In genomic region chr11:48799921-48800701, GRCm38 (mm10) we compare ENCODE assay signal across 8 mouse cellular contexts. TPM values are rescaled to one million over a fixed set of nuclear protein-coding genes. Genes with fewer than 3 reads are reported as not detected.
DNase-seq lines count a peak whose midpoint lies in the region; ATAC-seq lines count a peak whose summit lies in the region.

Rack1 (plus strand) TSS chr11:48800332.

- H3K9ac ChIP-seq in heart, embryonic 14.5 days (ENCODE audit: low read length) = peak within 1 kb of the TSS; percentile 95
- H3K9ac ChIP-seq in liver, embryonic 12.5 days = peak within 1 kb of the TSS; percentile 93

- peak; percentile 83 to 87 for DNase-seq in CD8-positive naive resting alpha-beta T cell, adult 2 months (ENCODE audit: low read depth in 2 of 2, low spot score in 2 of 2)
- peak; percentile 84 for DNase-seq in c-Kit-positive CD71-negative TER-119-negative erythroid progenitor cells, embryonic 14.5 days (ENCODE audit: low read depth)
- DNase-seq in forebrain, embryonic 10.5 days (ENCODE audit: extremely low spot score, low spot score) = peak; percentile 91
- DNase-seq in kidney, postnatal 14 days = peak; percentile 93
- peak; percentile 94 for DNase-seq in naive thymus-derived CD4-positive, alpha-beta T cell, adult 2 months (ENCODE audit: low read depth)
- peak; percentile 90 for DNase-seq in splenic B cell, adult 2 months (ENCODE audit: low read depth, low spot score)

- WGBS in forebrain, embryonic 10.5 days = under 1% methylated on average over 47 of the region's 47 CpGs
- WGBS in heart, embryonic 14.5 days = under 1% methylated on average over 47 of the region's 47 CpGs
- WGBS in liver, embryonic 12.5 days (ENCODE audit: insufficient replicate concordance) = under 1% methylated on average over 47 of the region's 47 CpGs

- H3K9me3 ChIP-seq in forebrain, embryonic 10.5 days = no peaks in the 10 kb centered on the region
- H3K9me3 ChIP-seq in heart, embryonic 14.5 days (ENCODE audit: control insufficient read depth, low read length) = no peaks in the 10 kb centered on the region
- no peaks in the 10 kb centered on the region for H3K9me3 ChIP-seq in liver, embryonic 12.5 days (replicated peaks)

- peak within 1 kb of the TSS; percentile 95 for H3K27ac ChIP-seq in forebrain, embryonic 10.5 days
- H3K27ac ChIP-seq in heart, embryonic 14.5 days (replicated peaks in 1 of 2; ENCODE audit: control insufficient read depth in 1 of 2, insufficient read depth in 1 of 2, low read depth in 2 of 2, low read length in 2 of 2) = peak within 1 kb of the TSS; percentile 89 to 100
- H3K27ac ChIP-seq in liver, embryonic 12.5 days = peak within 1 kb of the TSS; percentile 90

- peak within 1 kb of the TSS; percentile 81 for H3K4me3 ChIP-seq in forebrain, embryonic 10.5 days
- peak within 1 kb of the TSS; percentile 88 to 90 for H3K4me3 ChIP-seq in heart, embryonic 14.5 days (ENCODE audit: control insufficient read depth in 1 of 2, insufficient read depth in 1 of 2, low read depth in 1 of 2, low read length in 2 of 2)
- H3K4me3 ChIP-seq in liver, embryonic 12.5 days = peak within 1 kb of the TSS; percentile 88

- ATAC-seq in heart, embryonic 14.5 days (ENCODE audit: insufficient number of reproducible peaks, insufficient read depth, low FRiP score, low read depth) = peak; percentile 83
- peak; percentile 82 for ATAC-seq in liver, embryonic 12.5 days

- peaks cover 41% of the 10 kb centered on the region for H3K4me1 ChIP-seq in forebrain, embryonic 10.5 days
- H3K4me1 ChIP-seq in heart, embryonic 14.5 days (ENCODE audit: control insufficient read depth in 2 of 2, insufficient read depth in 2 of 2, low read length in 2 of 2) = peaks cover 2 to 22% of the 10 kb centered on the region in 2 experiments; a peak in 3 of 4 replicates
- peaks cover 66% of the 10 kb centered on the region for H3K4me1 ChIP-seq in liver, embryonic 12.5 days

- H3K4me2 ChIP-seq in heart, embryonic 14.5 days (ENCODE audit: low read length) = peak within 1 kb of the TSS; percentile 96
- H3K4me2 ChIP-seq in liver, embryonic 12.5 days = peak within 1 kb of the TSS; percentile 95

- no peaks in the 10 kb centered on the region for H3K27me3 ChIP-seq in forebrain, embryonic 10.5 days (ENCODE audit: poor library complexity, severe bottlenecking)
- H3K27me3 ChIP-seq in heart, embryonic 14.5 days (ENCODE audit: control insufficient read depth, insufficient read depth, low read length) = no peaks in the 10 kb centered on the region
- no peaks in the 10 kb centered on the region for H3K27me3 ChIP-seq in liver, embryonic 12.5 days (replicated peaks)
- no peaks in the 10 kb centered on the region for H3K27me3 ChIP-seq in splenic B cell, adult 2 months (ENCODE audit: control insufficient read depth, insufficient read depth, low read length, poor library complexity, severe bottlenecking)

- H3K36me3 ChIP-seq in forebrain, embryonic 10.5 days (replicated peaks) = peaks cover 42% of the 10 kb centered on the region
- H3K36me3 ChIP-seq in heart, embryonic 14.5 days (ENCODE audit: control insufficient read depth, insufficient read depth, low read length) = peaks cover 41% of the 10 kb centered on the region
- H3K36me3 ChIP-seq in liver, embryonic 12.5 days = peaks cover 42% of the 10 kb centered on the region
- peaks cover 20% of the 10 kb centered on the region for H3K36me3 ChIP-seq in splenic B cell, adult 2 months (ENCODE audit: control insufficient read depth, insufficient read depth, low read length, poor library complexity, severe bottlenecking)

RNA-seq across cellular contexts. Expression of gene Rack1, which starts in this region (rescaled TPM):
- polyA plus RNA-seq in forebrain, embryonic 10.5 days (2016; fragmentation: Nextera tagmentation; extraction: Ambion mirVana) = 850 and 861 TPM in 2 replicates
- polyA plus RNA-seq in heart, embryonic 14.5 days (2014; fragmentation: Nextera tagmentation; extraction: Ambion mirVana) = 462 and 512 TPM in 2 replicates
- 735 and 768 TPM in 2 replicates for polyA plus RNA-seq in liver, embryonic 12.5 days (2016; fragmentation: Nextera tagmentation; extraction: Ambion mirVana)

Comparison
In these comparisons a context has a peak if more than half of its experiments do, and no peak if none do; other contexts are left out.
1. Peak in every context shown above with its lines: DNase-seq, ATAC-seq, H3K4me3 ChIP-seq and H3K27ac ChIP-seq.